Mouse (Mus musculus) thymus, adult 2 months (tissue): Measurements from ENCODE around the gene Ssh3. TPM values are rescaled to one million over a fixed set of nuclear protein-coding genes. Genes with fewer than 3 reads are reported as not detected.

ENCODE experiments used
- DNase-seq: peaks from one replicate; pipeline ENCODE4 v3.0.0; 2021
- H3K27ac ChIP-seq: fragments of 200-500 bp; 2 replicates; pipeline ENCODE4 v1.5.1; 2012; ENCODE audit warnings: low read length, control low read depth; ENCODE audit not compliant: control insufficient read depth, insufficient read depth
- H3K27me3 ChIP-seq: fragments of 200-500 bp; 2 replicates; pipeline ENCODE4 v1.6.1; 2012; ENCODE audit warnings: mild to moderate bottlenecking, low read length, moderate library complexity, mixed read lengths; ENCODE audit not compliant: control insufficient read depth, insufficient read depth
- H3K36me3 ChIP-seq: fragments of 200-500 bp; 2 replicates; pipeline ENCODE4 v1.6.1; 2012; ENCODE audit warnings: mild to moderate bottlenecking, low read length, moderate library complexity; ENCODE audit not compliant: control insufficient read depth, insufficient read depth
- H3K4me1 ChIP-seq: fragments of 200-500 bp; replicated peaks from 2 replicates; pipeline ENCODE4 v1.6.1; 2012; ENCODE audit warnings: low read length; ENCODE audit not compliant: control insufficient read depth, insufficient read depth
- H3K4me3 ChIP-seq: fragments of 200-500 bp; 2 replicates; pipeline ENCODE4 v1.5.1; 2012; ENCODE audit warnings: mild to moderate bottlenecking, low read length, control low read depth, moderate library complexity; ENCODE audit not compliant: control insufficient read depth, insufficient read depth
- CTCF ChIP-seq: fragments of 200-500 bp; IDR thresholded peaks from 2 replicates; pipeline ENCODE4 v1.5.1; 2012; ENCODE audit warnings: mild to moderate bottlenecking, control low read depth, low read length, moderate library complexity, borderline replicate concordance; ENCODE audit not compliant: control insufficient read depth, poor library complexity, insufficient read depth; ENCODE audit errors: extremely low read depth
- POLR2A ChIP-seq: fragments of 200-500 bp; IDR thresholded peaks from 2 replicates; pipeline ENCODE4 v1.6.1; 2012; ENCODE audit warnings: mild to moderate bottlenecking, low read length, control low read depth, moderate library complexity; ENCODE audit not compliant: control insufficient read depth, poor library complexity, insufficient read depth; ENCODE audit errors: extremely low read depth
- WGBS: fragments of 180-500 bp; shearing (Covaris S2); methylation state at CpG from one replicate; pipeline ENCODE4 v1.1.7; 2018; 5-methylcytosine and 5-hydroxymethylcytosine counted together
- polyA plus RNA-seq: library from polyadenylated mRNA; depleted of rRNA; stranded (reverse); fragments of >200 nt; gene quantifications from 2 replicates; pipeline ENCODE4 v1.2.3, GENCODE M21; 2012

The Ssh3 gene
- polyA plus RNA-seq, 1 experiment, result 94.1 TPM

DNA sequence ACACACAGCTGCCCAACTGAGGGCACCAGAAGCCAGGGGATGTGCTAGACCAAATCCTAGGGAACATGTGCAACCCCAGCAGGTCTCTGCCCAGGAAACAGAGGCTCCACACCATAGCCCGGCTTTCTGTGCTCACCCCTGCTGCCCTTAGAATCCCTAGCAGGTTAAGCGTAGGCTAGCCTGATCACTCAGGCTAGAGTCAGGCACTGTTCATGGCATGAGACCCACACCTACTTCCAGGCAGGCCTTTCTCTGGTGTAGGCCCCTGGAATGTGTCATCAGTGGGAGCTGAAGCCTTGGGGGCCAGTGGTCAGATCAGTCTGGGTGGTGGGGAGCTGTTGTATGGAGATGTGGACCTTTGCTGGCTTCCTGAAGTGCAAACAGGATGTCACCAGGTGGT, 27.6 kb upstream of the Ssh3 start:
- peaks cover 13% of the 10 kb centered on the region for H3K36me3 ChIP-seq
- no peak for DNase-seq
- no peak for TF ChIP-seq POLR2A
- TF ChIP-seq CTCF, result no peak
- WGBS, result 52% methylated on average over 2 of the region's 2 CpGs
- H3K4me1 ChIP-seq, result peaks cover 79% of the 10 kb centered on the region
- peak overlapping the region; percentile 97 for H3K27ac ChIP-seq
- H3K27me3 ChIP-seq, result no peaks in the 10 kb centered on the region
- H3K4me3 ChIP-seq, result no peak overlapping the region

DNA sequence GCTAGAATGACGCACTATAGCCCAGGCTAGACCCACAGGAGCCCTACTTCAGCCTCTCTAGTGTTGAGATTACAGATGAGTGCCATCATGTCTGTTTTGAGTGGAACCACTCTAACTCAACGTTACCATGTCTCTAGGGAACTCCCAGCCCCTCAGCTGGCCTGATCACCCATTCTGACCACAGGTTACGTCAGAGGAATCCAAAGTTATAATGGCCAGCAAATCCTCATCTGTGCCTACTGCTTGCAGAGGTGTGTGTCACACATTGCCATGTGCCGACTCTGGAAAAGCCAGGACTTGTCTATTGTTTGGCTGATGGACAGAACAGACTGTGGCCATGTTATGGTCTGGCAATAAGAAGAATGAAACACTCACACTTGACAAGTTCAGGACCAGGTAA, 26.4 kb upstream of the Ssh3 start:
- WGBS, result 83% methylated on average over 4 of the region's 4 CpGs
- peaks cover 67% of the 10 kb centered on the region for H3K4me1 ChIP-seq
- H3K27me3 ChIP-seq, result no peaks in the 10 kb centered on the region
- TF ChIP-seq POLR2A (no peak), CTCF (no peak)
- H3K27ac ChIP-seq, result peak overlapping the region; percentile 97
- no peak overlapping the region for H3K4me3 ChIP-seq
- DNase-seq, result no peak
- H3K36me3 ChIP-seq, result peaks cover 25% of the 10 kb centered on the region

DNA sequence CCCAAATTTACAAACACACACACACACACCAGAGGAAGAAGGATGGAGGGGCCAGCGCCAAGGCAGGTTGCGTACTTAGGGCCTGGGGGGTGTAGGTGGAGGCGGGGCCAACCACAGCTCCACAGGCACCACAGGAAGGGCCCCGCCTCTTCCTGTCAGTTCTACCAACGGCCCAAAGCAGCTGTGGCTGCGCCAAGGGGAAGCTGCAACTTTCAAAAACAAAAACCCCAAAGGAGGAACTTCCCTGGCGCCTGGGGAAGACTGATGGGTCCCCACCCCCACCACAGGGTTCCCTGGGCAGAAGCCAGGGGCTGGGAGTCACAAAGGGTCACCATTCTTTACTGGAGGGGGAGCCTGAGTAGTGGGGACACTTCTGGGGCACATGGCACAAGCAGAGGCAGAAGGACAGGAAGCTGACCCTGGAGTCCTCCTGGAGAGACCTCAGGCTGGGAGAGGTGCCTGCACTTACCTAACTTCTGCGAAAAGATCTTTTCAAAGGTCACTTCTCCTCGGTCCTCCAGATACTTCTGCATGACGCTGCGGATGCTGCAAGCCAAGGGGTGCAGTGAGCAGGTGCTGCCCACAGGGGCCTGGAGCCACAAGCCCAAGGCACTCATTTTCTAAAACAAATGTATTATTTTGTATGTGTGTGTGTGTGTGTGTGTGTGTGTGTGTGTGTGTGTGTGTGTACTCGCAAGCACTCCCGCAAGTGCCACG, 25.6 kb upstream of the Ssh3 start:
- Histone ChIP-seq H3K27me3 (no peaks in the 10 kb centered on the region), H3K4me3 (peak overlapping the region; percentile 23), H3K27ac (peak overlapping the region; percentile 97), H3K4me1 (peaks cover 58% of the 10 kb centered on the region), H3K36me3 (peaks cover 34% of the 10 kb centered on the region)
- peak; percentile 49; the same call in 1 of the 2 replicates for TF ChIP-seq POLR2A
- TF ChIP-seq CTCF, result no peak
- 16% methylated on average over 14 of the region's 14 CpGs for WGBS
- peak; percentile 90 for DNase-seq

DNA sequence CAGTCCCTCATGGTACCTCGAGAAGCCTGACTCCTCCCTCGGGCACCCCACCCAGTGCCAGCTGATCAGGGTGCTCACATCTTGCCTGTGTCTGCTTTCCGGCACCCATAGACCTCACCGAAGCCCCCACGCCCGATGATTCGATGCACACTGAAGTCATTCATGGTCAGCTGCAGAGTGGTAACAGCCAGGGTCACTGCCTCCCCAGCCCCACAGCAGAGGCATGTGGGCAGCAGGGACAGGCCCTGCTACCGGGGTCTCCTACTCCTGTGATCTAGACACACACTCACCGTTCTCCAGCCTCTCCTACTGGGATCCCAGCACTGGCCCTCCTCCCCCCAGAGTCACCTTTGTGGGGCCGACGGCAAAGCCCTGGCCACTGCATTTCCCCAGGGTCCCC, 22.2 kb upstream of the Ssh3 start:
- Histone ChIP-seq H3K4me1 (peaks cover 31% of the 10 kb centered on the region), H3K4me3 (no peak overlapping the region), H3K27ac (no peak overlapping the region), H3K36me3 (peaks cover 68% of the 10 kb centered on the region), H3K27me3 (no peaks in the 10 kb centered on the region)
- DNase-seq, result no peak
- TF ChIP-seq CTCF (no peak), POLR2A (no peak)
- 96% methylated on average over 11 of the region's 11 CpGs for WGBS

DNA sequence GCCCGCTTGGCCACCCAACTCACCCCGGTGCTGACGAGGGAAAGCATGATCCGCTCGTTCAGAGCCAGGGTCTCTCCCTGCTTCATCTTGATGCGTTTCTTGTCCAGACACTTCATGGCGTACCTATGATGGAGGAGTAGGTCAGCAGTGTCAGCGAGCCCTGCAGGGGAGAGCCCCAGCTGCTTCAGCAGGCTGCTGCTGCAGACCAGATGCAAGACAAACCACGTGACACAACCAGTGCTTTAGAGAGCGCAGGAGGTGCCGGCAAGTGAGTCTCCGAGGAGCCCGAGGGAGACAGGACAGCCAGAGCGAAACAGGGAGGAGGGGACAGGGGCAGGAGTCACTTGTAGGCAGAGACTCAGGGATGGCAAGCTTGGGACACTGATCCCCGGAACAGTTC, 21.8 kb upstream of the Ssh3 start:
- 95% methylated on average over 15 of the region's 15 CpGs for WGBS
- no peak for TF ChIP-seq POLR2A
- TF ChIP-seq CTCF, result no peak
- no peak overlapping the region for H3K27ac ChIP-seq
- H3K4me1 ChIP-seq, result peaks cover 28% of the 10 kb centered on the region
- no peaks in the 10 kb centered on the region for H3K27me3 ChIP-seq
- peaks cover 70% of the 10 kb centered on the region for H3K36me3 ChIP-seq
- no peak overlapping the region for H3K4me3 ChIP-seq
- DNase-seq, result no peak

DNA sequence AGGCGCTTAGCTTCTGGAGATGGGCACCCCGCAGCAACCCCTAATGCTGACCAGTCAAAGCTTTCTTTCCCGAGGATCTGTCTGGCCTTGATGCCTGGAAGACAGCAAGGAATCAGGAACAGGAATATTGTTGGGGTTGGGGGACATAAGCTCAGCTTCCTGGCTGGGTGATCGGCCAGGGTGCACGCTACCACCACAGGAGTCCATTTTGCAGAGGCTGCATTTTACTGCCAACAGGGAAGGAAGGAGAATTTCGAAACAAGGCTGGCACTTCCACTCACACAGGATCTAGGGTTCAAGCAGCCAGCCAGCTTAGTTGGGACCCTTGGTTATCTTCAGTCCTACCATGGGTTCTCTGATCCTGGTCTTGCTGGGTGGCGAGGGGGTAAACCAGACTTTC, 14.7 kb upstream of the Ssh3 start:
- Histone ChIP-seq H3K27ac (peak overlapping the region; percentile 44; the same call in 1 of the 2 replicates), H3K36me3 (peaks cover 28% of the 10 kb centered on the region), H3K4me3 (no peak overlapping the region), H3K27me3 (no peaks in the 10 kb centered on the region), H3K4me1 (peaks cover 21% of the 10 kb centered on the region)
- DNase-seq, result no peak
- WGBS, result 30% methylated on average over 7 of the region's 7 CpGs
- TF ChIP-seq CTCF (no peak), POLR2A (no peak)

DNA sequence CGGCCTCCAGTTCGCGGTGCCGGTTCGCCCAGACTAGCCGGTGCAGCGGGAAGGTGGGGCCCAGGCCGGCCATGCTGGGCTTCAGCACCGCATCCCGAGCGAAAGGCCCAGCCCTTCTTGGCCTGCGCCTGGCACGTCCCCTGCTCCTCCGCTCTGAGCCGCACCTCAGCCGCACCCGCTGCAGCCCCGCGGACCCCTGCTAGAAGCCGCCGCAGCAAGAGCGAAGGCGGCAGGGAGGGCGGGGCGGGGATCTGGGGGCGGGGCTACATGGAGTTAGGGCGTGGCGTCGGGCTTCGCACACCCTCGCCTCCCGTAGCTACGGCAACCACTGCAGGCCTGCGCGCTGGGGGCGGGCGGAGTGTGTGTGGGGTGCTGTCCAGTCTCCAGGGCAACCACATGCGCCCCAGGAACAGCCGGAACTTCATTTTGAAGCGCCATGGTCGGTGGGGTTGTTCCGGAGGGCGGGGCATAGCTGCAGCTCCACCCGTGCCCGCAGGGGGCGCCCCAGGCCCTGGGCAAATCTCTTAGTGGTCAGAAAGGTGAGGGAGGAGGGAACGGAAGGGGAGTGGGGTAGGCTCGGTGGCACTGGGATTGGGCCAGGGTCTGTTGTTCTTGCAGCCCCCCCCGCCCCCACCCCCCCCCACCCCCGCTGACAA, 14.0 kb upstream of the Ssh3 start, which contains the start of gene Ankrd13d:
Gene Ankrd13d (minus strand): TSS at position 240 of the 656 bp plus-strand sequence.
- Histone ChIP-seq H3K36me3 (peaks cover 21% of the 10 kb centered on the region), H3K4me1 (peaks cover 21% of the 10 kb centered on the region), H3K4me3 (peak within 1 kb of the TSS; percentile 62), H3K27me3 (no peaks in the 10 kb centered on the region), H3K27ac (peak within 1 kb of the TSS; percentile 44; the same call in 1 of the 2 replicates)
- TF ChIP-seq POLR2A (peak; percentile 60; the same call in 1 of the 2 replicates), CTCF (peak; percentile 92)
- WGBS, result 1% methylated on average over 49 of the region's 50 CpGs
- peak; percentile 91 for DNase-seq
